Mouse (Mus musculus): ENCODE results near the gene Man2a2.
"Not testable (repeated sequence)": the region's sequence is repeated elsewhere in the genome, so short reads cannot be mapped to it uniquely, and the experiment has no call there.

Man2a2 gene

GRCm38 (mm10) chr7:80339793-80340628 lies 31.2 kb downstream of the Man2a2 start:
- DNase-seq (ENCODE audit: extremely low read depth, low read depth, low spot score): no peak

GRCm38 (mm10) chr7:80339371-80339770 lies 31.8 kb downstream of the Man2a2 start:
- no peak for DNase-seq (ENCODE audit: extremely low read depth, low read depth, low spot score)

- peak; percentile 94 for DNase-seq (ENCODE audit: extremely low read depth, low read depth, low spot score)
These were observed 34.2 kb downstream of the Man2a2 start for GRCm38 (mm10) chr7:80336932-80337331.

- no peak for DNase-seq (ENCODE audit: extremely low read depth, low read depth, low spot score)
These were observed 36.3 kb downstream of the Man2a2 start for GRCm38 (mm10) chr7:80334848-80335247.

GRCm38 (mm10) chr7:80331433-80331832 lies 39.7 kb downstream of the Man2a2 start:
- no peak for DNase-seq (ENCODE audit: extremely low read depth, low read depth, low spot score)

- DNase-seq (ENCODE audit: extremely low read depth, low read depth, low spot score): no peak
These were observed 40.9 kb downstream of the Man2a2 start for GRCm38 (mm10) chr7:80330278-80330677.

GRCm38 (mm10) chr7:80326076-80326475 lies 45.1 kb downstream of the Man2a2 start:
- DNase-seq (ENCODE audit: extremely low read depth, low read depth, low spot score): no peak

GRCm38 (mm10) chr7:80325292-80325868 lies 45.8 kb downstream of the Man2a2 start:
- no peak for DNase-seq (ENCODE audit: extremely low read depth, low read depth, low spot score)

- not testable (repeated sequence) for DNase-seq (ENCODE audit: extremely low read depth, low read depth, low spot score)
These were observed 46.4 kb downstream of the Man2a2 start for GRCm38 (mm10) chr7:80324816-80325119.

GRCm38 (mm10) chr7:80324043-80324815 lies 46.9 kb downstream of the Man2a2 start, which contains the start of gene Rccd1:
Gene Rccd1, minus strand, starts transcription at chr7:80324454.
- DNase-seq (ENCODE audit: extremely low read depth, low read depth, low spot score): peak; percentile 84

- DNase-seq (ENCODE audit: extremely low read depth, low read depth, low spot score): no peak
These were observed 47.8 kb downstream of the Man2a2 start for GRCm38 (mm10) chr7:80323336-80323735.

- no peak for DNase-seq (ENCODE audit: extremely low read depth, low read depth, low spot score)
These were observed 51.2 kb downstream of the Man2a2 start for GRCm38 (mm10) chr7:80319846-80320496.

- DNase-seq (ENCODE audit: extremely low read depth, low read depth, low spot score): no peak
These were observed 52.5 kb downstream of the Man2a2 start for GRCm38 (mm10) chr7:80318670-80319069.

- no peak for DNase-seq (ENCODE audit: extremely low read depth, low read depth, low spot score)
These were observed 53.6 kb downstream of the Man2a2 start for GRCm38 (mm10) chr7:80317439-80318115.

- no peak for DNase-seq (ENCODE audit: extremely low read depth, low read depth, low spot score)
These were observed 55.4 kb downstream of the Man2a2 start for GRCm38 (mm10) chr7:80315733-80316132.

GRCm38 (mm10) chr7:80310771-80311170 lies 60.4 kb downstream of the Man2a2 start:
- no peak for DNase-seq (ENCODE audit: extremely low read depth, low read depth, low spot score)

- no peak for DNase-seq (ENCODE audit: extremely low read depth, low read depth, low spot score)
These were observed 63.4 kb downstream of the Man2a2 start for GRCm38 (mm10) chr7:80307766-80308165.

- no peak for DNase-seq (ENCODE audit: extremely low read depth, low read depth, low spot score)
These were observed 69.7 kb downstream of the Man2a2 start for GRCm38 (mm10) chr7:80301522-80301921.

- DNase-seq (ENCODE audit: extremely low read depth, low read depth, low spot score): no peak
These were observed 71.6 kb downstream of the Man2a2 start for GRCm38 (mm10) chr7:80299568-80299967.

All from fat pad, adult 2 months (tissue).